Mouse (Mus musculus) c-Kit-positive CD71-negative TER-119-negative erythroid progenitor cells, embryonic 14.5 days (primary cell): ENCODE results near the gene Mcm9.
"Not testable (repeated sequence)": the region's sequence is repeated elsewhere in the genome, so short reads cannot be mapped to it uniquely, and the experiment has no call there.

Source experiments
- DNase-seq: peaks from one replicate; pipeline ENCODE4 v3.0.0-alpha.2; 2013; ENCODE audit warnings: low read depth

Gene Mcm9

DNA sequence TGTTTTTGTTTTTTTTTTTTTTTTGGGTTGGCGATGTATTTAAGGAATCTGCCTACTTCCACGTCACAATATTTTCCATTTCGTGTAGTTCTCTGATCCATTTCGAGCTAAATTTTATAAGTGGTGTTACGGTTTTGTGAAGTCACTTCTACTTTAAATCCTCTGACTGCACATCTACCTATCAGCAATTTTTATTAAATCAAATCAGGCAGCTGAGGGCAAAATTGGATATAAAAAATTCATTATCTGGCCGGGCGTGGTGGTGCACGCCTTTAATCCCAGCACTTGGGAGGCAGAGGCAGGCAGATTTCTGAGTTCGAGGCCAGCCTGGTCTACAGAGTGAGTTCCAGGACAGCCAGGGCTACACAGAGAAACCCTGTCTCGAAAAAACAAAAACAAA lies at the start of gene Mcm9:
Gene Mcm9, minus strand, starts transcription at position 101 of the 400 bp plus-strand sequence.
- DNase-seq = not testable (repeated sequence)

DNA sequence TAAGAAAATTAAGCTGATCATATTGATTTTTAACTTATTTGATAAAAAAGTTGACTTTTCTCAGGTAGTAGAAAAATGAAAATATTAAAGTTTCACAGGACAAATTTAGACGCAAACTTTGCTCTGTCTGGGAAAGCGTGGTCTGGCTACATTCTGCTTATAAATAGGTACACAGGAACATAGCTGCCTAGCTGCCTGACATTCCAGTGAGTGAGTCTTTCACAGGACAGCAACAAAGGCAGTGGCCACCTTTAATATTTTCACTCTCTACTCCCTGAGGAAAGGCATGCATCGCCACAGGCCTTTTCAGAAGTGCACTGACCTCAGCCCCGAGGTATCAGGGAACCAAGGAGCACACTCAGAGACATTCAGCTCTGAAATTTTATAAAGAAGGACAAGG lies 31.5 kb upstream of the Mcm9 start:
- DNase-seq = no peak

- not testable (repeated sequence) for DNase-seq
Observed at GRCm38 (mm10) chr10:53654239-53654638, 24.0 kb upstream of the Mcm9 start.

GRCm38 (mm10) chr10:53650683-53651082 lies 20.4 kb upstream of the Mcm9 start:
- DNase-seq = no peak

- no peak for DNase-seq
Observed at GRCm38 (mm10) chr10:53641507-53641906, 11.3 kb upstream of the Mcm9 start.

- no peak for DNase-seq
Observed at GRCm38 (mm10) chr10:53635246-53635971, 5.2 kb upstream of the Mcm9 start.

DNA sequence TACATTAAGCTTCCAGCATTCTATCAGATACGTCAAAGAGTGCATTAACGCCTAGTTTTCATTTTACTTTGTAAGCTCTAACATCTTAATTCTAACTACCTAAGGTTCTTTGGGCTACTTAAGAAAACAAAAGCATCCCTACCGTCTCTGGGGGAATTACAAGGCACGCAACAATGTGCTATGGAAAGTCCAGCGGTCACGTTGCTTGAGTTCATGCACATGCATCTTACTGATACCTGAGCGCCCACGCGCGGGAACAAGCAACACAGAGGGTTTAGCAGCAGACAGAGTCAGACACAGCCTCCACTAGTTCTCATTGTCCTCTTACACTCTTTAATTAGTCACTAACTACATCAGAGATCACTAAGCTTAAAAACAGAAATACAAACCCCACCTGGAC lies 3.9 kb upstream of the Mcm9 start:
- DNase-seq = no peak

DNA sequence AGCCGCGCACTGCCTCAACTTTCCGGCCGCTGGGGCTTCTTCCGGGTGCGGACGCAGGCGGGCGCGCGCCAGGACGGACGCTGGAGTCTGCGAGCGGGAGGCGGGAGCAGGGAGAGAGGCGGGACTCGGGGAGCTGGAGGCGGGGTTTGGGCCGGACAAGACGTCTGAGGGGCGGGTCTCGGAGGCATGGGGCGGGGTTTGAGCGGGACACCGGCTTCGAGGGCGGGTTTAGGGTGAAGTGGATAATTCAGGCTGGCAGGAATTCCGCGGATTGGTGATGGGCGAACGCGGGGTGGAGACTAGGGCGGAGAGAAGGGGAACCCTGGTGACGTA lies 355 bp downstream of the Mcm9 start:
- DNase-seq = peak; percentile 90

DNA sequence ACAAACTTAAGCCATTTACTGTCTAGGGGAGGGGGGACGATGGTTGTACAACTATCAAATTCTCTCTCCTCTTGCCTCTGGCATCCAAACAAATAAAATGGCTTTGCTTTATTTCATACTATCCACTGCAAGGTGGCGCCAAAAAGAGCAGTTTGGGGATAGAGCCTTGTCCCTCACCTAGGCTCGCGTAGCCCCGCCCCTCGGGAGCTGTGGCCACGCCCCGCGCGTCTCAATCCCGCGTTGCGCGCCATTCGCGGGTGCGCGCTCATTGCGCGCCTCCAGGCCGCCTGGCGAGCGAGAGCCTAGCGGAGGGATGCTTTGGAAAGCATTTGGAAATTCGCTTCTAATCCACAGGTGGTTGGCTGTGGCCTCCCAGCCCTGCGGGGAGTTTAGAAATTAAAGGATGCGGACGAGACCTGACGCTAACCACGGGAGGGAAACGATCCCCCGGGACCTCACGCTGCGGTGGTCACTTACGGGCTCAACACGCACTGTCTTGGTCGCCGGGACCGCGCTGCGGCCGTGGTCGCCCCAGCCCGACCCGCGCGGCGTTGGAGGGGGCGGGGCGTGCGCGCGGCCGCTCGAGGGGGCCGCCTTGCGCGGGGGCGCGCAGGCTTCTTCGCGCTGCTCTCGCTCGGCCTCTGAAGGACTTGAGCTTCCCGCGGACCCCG lies 857 bp downstream of the Mcm9 start:
- peak; percentile 83 for DNase-seq

GRCm38 (mm10) chr10:53615850-53616616 lies 14.2 kb downstream of the Mcm9 start:
- no peak for DNase-seq

GRCm38 (mm10) chr10:53613955-53614354 lies 16.3 kb downstream of the Mcm9 start:
- DNase-seq = no peak

- no peak for DNase-seq
Observed at GRCm38 (mm10) chr10:53612172-53612571, 18.1 kb downstream of the Mcm9 start.

- DNase-seq = no peak
Observed at GRCm38 (mm10) chr10:53608274-53608673, 22.0 kb downstream of the Mcm9 start.

DNA sequence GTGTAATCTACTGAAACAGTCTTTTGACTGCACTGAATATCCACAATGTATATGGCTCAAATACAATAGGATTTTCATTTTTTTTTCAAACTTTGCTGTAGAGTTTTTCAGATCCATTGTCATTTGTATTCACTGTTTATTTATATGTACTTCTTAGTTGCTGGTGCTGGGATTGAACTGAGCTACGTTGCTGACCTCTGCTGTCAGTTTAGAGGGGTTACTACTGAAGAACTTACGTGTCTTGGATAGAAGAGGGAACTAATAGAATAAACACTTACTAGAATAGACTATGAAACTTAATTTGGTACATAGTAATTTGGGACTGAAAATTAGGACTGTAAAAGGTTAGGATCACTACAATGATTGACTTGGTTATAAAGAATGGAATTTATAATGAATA lies 24.9 kb downstream of the Mcm9 start:
- DNase-seq = no peak

- DNase-seq = no peak
Observed at GRCm38 (mm10) chr10:53598821-53599220, 31.4 kb downstream of the Mcm9 start.

DNA sequence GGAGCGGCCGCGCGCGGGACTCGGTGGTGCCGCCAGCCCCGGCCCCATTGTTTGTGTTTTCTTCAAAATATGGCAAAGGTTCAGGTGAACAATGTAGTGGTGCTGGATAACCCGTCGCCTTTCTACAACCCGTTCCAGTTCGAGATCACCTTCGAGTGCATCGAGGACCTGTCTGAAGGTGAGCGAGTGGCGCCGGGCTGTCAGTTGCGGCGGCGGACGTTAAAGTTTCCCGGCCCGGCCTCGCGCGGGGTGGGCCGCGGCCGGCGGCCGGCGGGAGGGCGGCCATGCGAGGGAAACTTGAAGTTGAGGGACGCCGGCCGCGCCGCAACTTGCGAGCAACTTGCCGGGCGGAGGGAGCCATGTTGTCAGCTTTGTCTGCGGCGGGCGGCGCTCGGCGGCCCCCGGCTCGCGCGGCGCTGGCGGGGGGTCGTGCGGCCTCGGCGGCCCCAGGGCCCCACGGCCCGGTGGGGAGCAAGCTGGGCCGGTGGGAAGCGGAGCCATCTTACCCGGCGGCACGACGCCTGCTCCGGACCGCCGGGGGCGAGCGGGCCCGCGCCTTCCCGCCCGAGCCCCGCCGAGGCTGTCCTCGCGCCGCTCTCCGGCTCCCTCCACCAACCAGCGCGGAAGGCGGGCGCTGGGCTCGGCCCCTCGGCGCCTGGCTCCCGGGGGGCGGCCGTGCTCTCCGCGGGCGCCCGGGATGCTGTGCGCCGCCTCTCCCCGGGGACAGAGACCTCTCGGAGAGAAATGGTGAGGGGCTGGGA lies 32.9 kb downstream of the Mcm9 start:
- DNase-seq = no peak

DNA sequence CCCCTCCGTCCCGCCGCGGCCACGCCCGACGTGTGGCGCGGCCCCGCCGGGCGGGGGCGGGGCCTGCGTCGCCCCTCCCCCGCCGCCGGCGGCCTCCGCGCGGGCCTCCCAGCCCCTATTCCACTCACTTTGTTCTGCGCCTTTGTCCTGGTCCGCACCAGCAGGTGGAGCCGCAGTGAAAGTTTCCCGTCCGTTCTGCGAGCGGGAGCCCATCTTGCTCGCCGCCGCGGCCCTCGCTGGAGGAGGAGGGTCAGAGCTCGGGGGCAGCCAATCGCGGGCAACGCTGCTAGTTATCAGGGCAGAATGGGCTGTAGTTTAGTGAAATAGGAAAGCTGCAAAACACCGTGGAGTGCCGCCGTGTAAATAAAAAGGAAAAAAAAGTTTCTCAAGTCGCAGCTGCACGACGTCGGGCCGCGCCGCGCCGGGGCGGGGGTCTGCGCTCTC lies 33.5 kb downstream of the Mcm9 start, which contains the start of gene Asf1a:
Gene Asf1a, plus strand, starts transcription at position 81 of the 444 bp plus-strand sequence.
- DNase-seq = peak; percentile 92

- peak; percentile 54 for DNase-seq
Observed at GRCm38 (mm10) chr10:53595744-53596676, 34.2 kb downstream of the Mcm9 start.

- no peak for DNase-seq
Observed at GRCm38 (mm10) chr10:53585777-53586176, 44.5 kb downstream of the Mcm9 start.

GRCm38 (mm10) chr10:53581087-53581486 lies 49.2 kb downstream of the Mcm9 start:
- no peak for DNase-seq

- no peak for DNase-seq
Observed at GRCm38 (mm10) chr10:53580621-53581081, 49.6 kb downstream of the Mcm9 start.
